Mouse (Mus musculus) liver, postnatal 0 days (tissue): ENCODE results near the gene Zbtb43. TPM values are rescaled to one million over a fixed set of nuclear protein-coding genes. Genes with fewer than 3 reads are reported as not detected.

Experiments used
- ATAC-seq: fragments of 200-750 bp; cut with Nextera tagmentation; 2 replicates; pipeline ENCODE4 v1.8.0; 2017; ENCODE audit warnings: mild to moderate bottlenecking, moderate library complexity
- DNase-seq: peaks from one replicate; pipeline ENCODE4 v3.0.0-alpha.2; 2016
- H3K27ac ChIP-seq: fragments of 300-500 bp; sonication (generic); 2 replicates; pipeline ENCODE4 v1.5.1; 2014; ENCODE audit warnings: antibody characterized with exemption, moderate library complexity, mild to moderate bottlenecking, low read depth
- H3K27me3 ChIP-seq: fragments of 300-500 bp; sonication (generic); 2 replicates; pipeline ENCODE4 v1.6.1; 2014; ENCODE audit warnings: low read length, control low read depth, mixed read lengths; ENCODE audit not compliant: insufficient read depth
- H3K36me3 ChIP-seq: fragments of 300-500 bp; sonication (generic); replicated peaks from 2 replicates; pipeline ENCODE4 v1.6.1; 2014; ENCODE audit warnings: mild to moderate bottlenecking, control low read depth, low read length, moderate library complexity, mixed read lengths; ENCODE audit not compliant: insufficient read depth
- H3K4me1 ChIP-seq: fragments of 300-500 bp; sonication (generic); 2 replicates; pipeline ENCODE4 v1.6.1; 2014; ENCODE audit warnings: antibody characterized with exemption, mild to moderate bottlenecking, control low read depth; ENCODE audit not compliant: insufficient read depth
- H3K4me2 ChIP-seq: fragments of 300-500 bp; sonication (generic); 2 replicates; pipeline ENCODE4 v1.6.1; 2014; ENCODE audit warnings: low read depth, mild to moderate bottlenecking, low read length, moderate library complexity, mixed read lengths
- H3K4me3 ChIP-seq: fragments of 300-500 bp; sonication (generic); 2 replicates; pipeline ENCODE4 v1.5.1; 2014; ENCODE audit warnings: low read depth, low read length
- H3K9ac ChIP-seq: fragments of 300-500 bp; sonication (generic); replicated peaks from 2 replicates; pipeline ENCODE4 v1.6.1; 2014; ENCODE audit warnings: mild to moderate bottlenecking, moderate library complexity
- H3K9me3 ChIP-seq: fragments of 300-500 bp; sonication (generic); 2 replicates; pipeline ENCODE4 v1.6.1; 2016; ENCODE audit warnings: mild to moderate bottlenecking, control low read depth, low read length, mixed read lengths
- CTCF ChIP-seq: sonication (generic); IDR thresholded peaks from 2 replicates; pipeline ENCODE4 v1.5.1; 2016; ENCODE audit warnings: antibody characterized with exemption, low read depth
- EP300 ChIP-seq: IDR thresholded peaks from 2 replicates; pipeline ENCODE4 v1.6.1; 2016; ENCODE audit warnings: antibody characterized with exemption, low read depth, mild to moderate bottlenecking
- WGBS: fragments of 180-500 bp; shearing (Covaris S2); extraction: QIAGEN DNeasy Blood & Tissue Kit; methylation state at CpG from one replicate; pipeline ENCODE4 v1.1.7; 2014; ENCODE audit not compliant: insufficient replicate concordance; 5-methylcytosine and 5-hydroxymethylcytosine counted together
- polyA plus RNA-seq: library from polyadenylated mRNA; unstranded; fragments of >200 nt; fragmentation: Nextera tagmentation; extraction: Ambion mirVana; gene quantifications from 2 replicates; pipeline ENCODE4 v1.2.1, GENCODE M21; 2015

Gene Zbtb43
- polyA plus RNA-seq, 1 experiment from 2014 or later: 8.0 TPM

GRCm38 (mm10) chr2:33430081-33430770 lies 38.1 kb downstream of the Zbtb43 start:
- Histone ChIP-seq H3K9me3 (no peaks in the 10 kb centered on the region), H3K9ac (peak overlapping the region; percentile 94), H3K4me1 (peaks cover 23% of the 10 kb centered on the region), H3K27ac (peak overlapping the region; percentile 90), H3K4me2 (peak overlapping the region; percentile 74), H3K27me3 (no peaks in the 10 kb centered on the region), H3K36me3 (no peaks in the 10 kb centered on the region), H3K4me3 (peak overlapping the region; percentile 90)
- no peak for ATAC-seq
- no peak for DNase-seq
- TF ChIP-seq CTCF: no peak
- TF ChIP-seq EP300: no peak
- WGBS: 1% methylated on average over 13 of the region's 13 CpGs

GRCm38 (mm10) chr2:33429339-33429738 lies 39.0 kb downstream of the Zbtb43 start:
- H3K4me1 ChIP-seq: peaks cover 23% of the 10 kb centered on the region
- DNase-seq: peak; percentile 51

GRCm38 (mm10) chr2:33426640-33427398 lies 41.5 kb downstream of the Zbtb43 start:
- Histone ChIP-seq H3K27me3 (no peaks in the 10 kb centered on the region), H3K27ac (no peak overlapping the region), H3K4me2 (no peak overlapping the region), H3K4me3 (no peak overlapping the region), H3K9me3 (no peaks in the 10 kb centered on the region), H3K36me3 (peaks cover 6% of the 10 kb centered on the region), H3K4me1 (peaks cover 23% of the 10 kb centered on the region), H3K9ac (no peak overlapping the region)
- no peak for DNase-seq
- WGBS: 77% methylated on average over 10 of the region's 10 CpGs
- ATAC-seq: no peak
- TF ChIP-seq EP300 (no peak), CTCF (no peak)

More at GRCm38 (mm10) chr2:33429339-33429738, 39.0 kb downstream of the Zbtb43 start:
- peak overlapping the region; percentile 74 for H3K4me2 ChIP-seq
- no peaks in the 10 kb centered on the region for H3K36me3 ChIP-seq
- peak overlapping the region; percentile 90 for H3K4me3 ChIP-seq
- no peaks in the 10 kb centered on the region for H3K27me3 ChIP-seq
- WGBS: 24% methylated on average over 6 of the region's 6 CpGs
- peak overlapping the region; percentile 94 for H3K9ac ChIP-seq
- H3K9me3 ChIP-seq: no peaks in the 10 kb centered on the region
- ATAC-seq: 0 out of 2 replicates have a peak, but pooled peaks have one; percentile 14
- peak overlapping the region; percentile 90 for H3K27ac ChIP-seq
- TF ChIP-seq EP300: no peak
- TF ChIP-seq CTCF: no peak

- Histone ChIP-seq H3K27ac (no peak overlapping the region), H3K36me3 (peaks cover 16% of the 10 kb centered on the region), H3K4me1 (no peaks in the 10 kb centered on the region), H3K9ac (no peak overlapping the region), H3K4me3 (no peak overlapping the region), H3K27me3 (no peaks in the 10 kb centered on the region), H3K9me3 (no peaks in the 10 kb centered on the region), H3K4me2 (no peak overlapping the region)
- no peak for ATAC-seq
- 67% methylated on average over 4 of the region's 4 CpGs for WGBS
- no peak for DNase-seq
- TF ChIP-seq CTCF (no peak), EP300 (no peak)
Observed at GRCm38 (mm10) chr2:33417454-33417853, 50.9 kb downstream of the Zbtb43 start.

- peaks cover 28% of the 10 kb centered on the region for H3K36me3 ChIP-seq
- H3K9me3 ChIP-seq: no peaks in the 10 kb centered on the region
- H3K9ac ChIP-seq: no peak overlapping the region
- no peaks in the 10 kb centered on the region for H3K4me1 ChIP-seq
- no peaks in the 10 kb centered on the region for H3K27me3 ChIP-seq
- 86% methylated on average over 13 of the region's 13 CpGs for WGBS
- ATAC-seq (no peak), DNase-seq (no peak)
- no peak overlapping the region for H3K4me2 ChIP-seq
- H3K4me3 ChIP-seq: no peak overlapping the region
- H3K27ac ChIP-seq: no peak overlapping the region
- TF ChIP-seq CTCF (no peak), EP300 (no peak)
Observed at GRCm38 (mm10) chr2:33414019-33414418, 54.3 kb downstream of the Zbtb43 start.

GRCm38 (mm10) chr2:33412111-33412510 lies 56.2 kb downstream of the Zbtb43 start:
- DNase-seq (no peak), ATAC-seq (no peak)
- peaks cover 31% of the 10 kb centered on the region for H3K36me3 ChIP-seq
- no peaks in the 10 kb centered on the region for H3K27me3 ChIP-seq
- 86% methylated on average over 14 of the region's 14 CpGs for WGBS
- no peak overlapping the region for H3K27ac ChIP-seq
- TF ChIP-seq EP300 (no peak), CTCF (no peak)
- H3K4me1 ChIP-seq: no peaks in the 10 kb centered on the region
- H3K4me3 ChIP-seq: no peak overlapping the region
- no peaks in the 10 kb centered on the region for H3K9me3 ChIP-seq
- no peak overlapping the region for H3K9ac ChIP-seq
- no peak overlapping the region for H3K4me2 ChIP-seq
